Mouse (Mus musculus) megakaryocyte, embryonic 14.5 days (primary cell): ENCODE results near the gene Sik3.

ENCODE experiments used
- FLI1 ChIP-seq: IDR thresholded peaks from 2 replicates; pipeline ENCODE4 v1.6.1; 2012; ENCODE audit warnings: low read length, inconsistent platforms, mixed read lengths
- GATA1 ChIP-seq: IDR thresholded peaks from 3 replicates; pipeline ENCODE4 v1.6.1; 2012; ENCODE audit warnings: mixed read lengths, low read length, inconsistent platforms, borderline replicate concordance

GRCm38 (mm10) chr9:46035290-46035871 is 22.8 kb downstream of the Sik3 start:
- TF ChIP-seq GATA1 (no peak), FLI1 (no peak)
